Mouse (Mus musculus) thymus, adult 2 months (tissue): ENCODE results near the gene Arhgap45. TPM values are rescaled to one million over a fixed set of nuclear protein-coding genes. Genes with fewer than 3 reads are reported as not detected.

Experiments
- DNase-seq: peaks from one replicate; pipeline ENCODE4 v3.0.0; 2021
- H3K27ac ChIP-seq: fragments of 200-500 bp; 2 replicates; pipeline ENCODE4 v1.5.1; 2012; ENCODE audit warnings: low read length, control low read depth; ENCODE audit not compliant: control insufficient read depth, insufficient read depth
- H3K27me3 ChIP-seq: fragments of 200-500 bp; 2 replicates; pipeline ENCODE4 v1.6.1; 2012; ENCODE audit warnings: mild to moderate bottlenecking, low read length, moderate library complexity, mixed read lengths; ENCODE audit not compliant: control insufficient read depth, insufficient read depth
- H3K36me3 ChIP-seq: fragments of 200-500 bp; 2 replicates; pipeline ENCODE4 v1.6.1; 2012; ENCODE audit warnings: mild to moderate bottlenecking, low read length, moderate library complexity; ENCODE audit not compliant: control insufficient read depth, insufficient read depth
- H3K4me1 ChIP-seq: fragments of 200-500 bp; replicated peaks from 2 replicates; pipeline ENCODE4 v1.6.1; 2012; ENCODE audit warnings: low read length; ENCODE audit not compliant: control insufficient read depth, insufficient read depth
- H3K4me3 ChIP-seq: fragments of 200-500 bp; 2 replicates; pipeline ENCODE4 v1.5.1; 2012; ENCODE audit warnings: mild to moderate bottlenecking, low read length, control low read depth, moderate library complexity; ENCODE audit not compliant: control insufficient read depth, insufficient read depth
- CTCF ChIP-seq: fragments of 200-500 bp; IDR thresholded peaks from 2 replicates; pipeline ENCODE4 v1.5.1; 2012; ENCODE audit warnings: mild to moderate bottlenecking, control low read depth, low read length, moderate library complexity, borderline replicate concordance; ENCODE audit not compliant: control insufficient read depth, poor library complexity, insufficient read depth; ENCODE audit errors: extremely low read depth
- POLR2A ChIP-seq: fragments of 200-500 bp; IDR thresholded peaks from 2 replicates; pipeline ENCODE4 v1.6.1; 2012; ENCODE audit warnings: mild to moderate bottlenecking, low read length, control low read depth, moderate library complexity; ENCODE audit not compliant: control insufficient read depth, poor library complexity, insufficient read depth; ENCODE audit errors: extremely low read depth
- WGBS: fragments of 180-500 bp; shearing (Covaris S2); methylation state at CpG from one replicate; pipeline ENCODE4 v1.1.7; 2018; 5-methylcytosine and 5-hydroxymethylcytosine counted together
- polyA plus RNA-seq: library from polyadenylated mRNA; depleted of rRNA; stranded (reverse); fragments of >200 nt; gene quantifications from 2 replicates; pipeline ENCODE4 v1.2.3, GENCODE M21; 2012; rRNA removed

Arhgap45 gene
- polyA plus RNA-seq, 1 experiment: 1,504 TPM

GRCm38 (mm10) chr10:80078366-80078765 lies 61.9 kb downstream of the Arhgap45 start:
- Histone ChIP-seq H3K27me3 (no peaks in the 10 kb centered on the region), H3K36me3 (peaks cover 31% of the 10 kb centered on the region), H3K27ac (no peak overlapping the region), H3K4me1 (peaks cover 13% of the 10 kb centered on the region), H3K4me3 (no peak overlapping the region)
- no peak for DNase-seq
- TF ChIP-seq POLR2A (no peak), CTCF (no peak)
- 93% methylated on average over 1 of the region's 1 CpGs for WGBS

- Histone ChIP-seq H3K36me3 (peaks cover 47% of the 10 kb centered on the region), H3K4me1 (peaks cover 5% of the 10 kb centered on the region), H3K27me3 (no peaks in the 10 kb centered on the region), H3K27ac (no peak overlapping the region), H3K4me3 (no peak overlapping the region)
- whole genome bisulfite sequencing: 77% methylated on average over 16 of the region's 16 CpGs
- TF ChIP-seq CTCF (no peak), POLR2A (no peak)
- no peak for DNase-seq
Measured at GRCm38 (mm10) chr10:80080396-80081070, 64.1 kb downstream of the Arhgap45 start.

Other genes with a start within 250 kb of the Arhgap45 start
- 375 and 472 TPM in 2 replicates for gene Rnf126, start 249.7 kb upstream of the Arhgap45 start, polyA plus RNA-seq
- gene Fstl3, start 239.4 kb upstream of the Arhgap45 start, polyA plus RNA-seq: 15.9 and 17.1 TPM in 2 replicates
- 23.4 and 30.1 TPM in 2 replicates for gene Prss57, start 225.7 kb upstream of the Arhgap45 start, polyA plus RNA-seq
- 63.7 and 87.8 TPM in 2 replicates for gene Palm, start 223.1 kb upstream of the Arhgap45 start, polyA plus RNA-seq
- 6.6 and 6.8 TPM in 2 replicates for gene Misp, start 195.7 kb upstream of the Arhgap45 start, polyA plus RNA-seq
- 583 and 703 TPM in 2 replicates for gene Ptbp1, start 162.2 kb upstream of the Arhgap45 start, polyA plus RNA-seq
- 5.3 and 9.2 TPM in 2 replicates for gene Prtn3, start 142.2 kb upstream of the Arhgap45 start, polyA plus RNA-seq
- gene Plppr3, start 142.0 kb upstream of the Arhgap45 start, polyA plus RNA-seq: 1.1 and 1.9 TPM in 2 replicates
- gene Elane, start 130.4 kb upstream of the Arhgap45 start, polyA plus RNA-seq: 3.7 and 8.9 TPM in 2 replicates
- gene Cfd, start 125.8 kb upstream of the Arhgap45 start, polyA plus RNA-seq: 1,248 and 1,398 TPM in 2 replicates
- 103 and 121 TPM in 2 replicates for gene Med16, start 107.7 kb upstream of the Arhgap45 start, polyA plus RNA-seq
- gene Gm26602, start 105.8 kb upstream of the Arhgap45 start, polyA plus RNA-seq: not detected in 2 replicates
- gene Kiss1r, start 99.7 kb upstream of the Arhgap45 start, polyA plus RNA-seq: 5.8 and 7.5 TPM in 2 replicates
- 279 and 303 TPM in 2 replicates for gene R3hdm4, start 95.4 kb upstream of the Arhgap45 start, polyA plus RNA-seq
- 12.5 and 13.5 TPM in 2 replicates for gene Arid3a, start 89.6 kb upstream of the Arhgap45 start, polyA plus RNA-seq
- 68.1 and 74.5 TPM in 2 replicates for gene Wdr18, start 56.5 kb upstream of the Arhgap45 start, polyA plus RNA-seq
- gene Grin3b, start 45.9 kb upstream of the Arhgap45 start, polyA plus RNA-seq: 0.07 and 0.14 TPM in 2 replicates
- 540 and 566 TPM in 2 replicates for gene Tmem259, start 32.3 kb upstream of the Arhgap45 start, polyA plus RNA-seq
- gene Cnn2, start 28.1 kb upstream of the Arhgap45 start, polyA plus RNA-seq: 239 and 245 TPM in 2 replicates
- 79.5 and 83.5 TPM in 2 replicates for gene Abca7, start 20.2 kb upstream of the Arhgap45 start, polyA plus RNA-seq
- 211 and 226 TPM in 2 replicates for gene Polr2e, start 23.1 kb downstream of the Arhgap45 start, polyA plus RNA-seq
- gene Gpx4, start 30.5 kb downstream of the Arhgap45 start, polyA plus RNA-seq: 517 and 598 TPM in 2 replicates
- gene Sbno2, start 88.9 kb downstream of the Arhgap45 start, polyA plus RNA-seq: 127 and 138 TPM in 2 replicates
- 265 and 270 TPM in 2 replicates for gene Stk11, start 99.2 kb downstream of the Arhgap45 start, polyA plus RNA-seq
- gene Atp5d, start 122.0 kb downstream of the Arhgap45 start, polyA plus RNA-seq: 1,163 and 1,361 TPM in 2 replicates
- 34.0 and 37.7 TPM in 2 replicates for gene Cbarp, start 124.2 kb downstream of the Arhgap45 start, polyA plus RNA-seq
- gene Midn, start 131.6 kb downstream of the Arhgap45 start, polyA plus RNA-seq: 342 and 374 TPM in 2 replicates
- gene Cirbp, start 149.3 kb downstream of the Arhgap45 start, polyA plus RNA-seq: 173 and 193 TPM in 2 replicates
- gene 1600002K03Rik, start 156.3 kb downstream of the Arhgap45 start, polyA plus RNA-seq: 11.1 and 14.8 TPM in 2 replicates
- gene Efna2, start 162.8 kb downstream of the Arhgap45 start, polyA plus RNA-seq: 3.1 and 3.6 TPM in 2 replicates
- gene Mum1, start 209.8 kb downstream of the Arhgap45 start, polyA plus RNA-seq: 111 and 113 TPM in 2 replicates
- gene Ndufs7, start 232.5 kb downstream of the Arhgap45 start, polyA plus RNA-seq: 531 and 647 TPM in 2 replicates
- gene Gamt, start 244.4 kb downstream of the Arhgap45 start, polyA plus RNA-seq: 6.0 and 6.4 TPM in 2 replicates
- gene Dazap1, start 244.8 kb downstream of the Arhgap45 start, polyA plus RNA-seq: 134 and 166 TPM in 2 replicates